Mouse (Mus musculus) large intestine, adult 2 months (tissue): ENCODE results near the gene Hoxa7. TPM values are rescaled to one million over a fixed set of nuclear protein-coding genes. Genes with fewer than 3 reads are reported as not detected.

ENCODE experiments used
- DNase-seq: peaks from one replicate; pipeline ENCODE4 v3.0.0-alpha.2; 2012; ENCODE audit warnings: low read depth, low spot score
- WGBS: fragments of 180-500 bp; shearing (Covaris S2); methylation state at CpG from one replicate; pipeline ENCODE4 v1.1.7; 2018; 5-methylcytosine and 5-hydroxymethylcytosine counted together
- polyA plus RNA-seq: library from polyadenylated mRNA; depleted of rRNA; stranded (reverse); fragments of >200 nt; gene quantifications from 2 replicates; pipeline ENCODE4 v1.2.3, GENCODE M21; 2012

Hoxa7 gene
- polyA plus RNA-seq, 1 experiment: 3.8 TPM

- 2% methylated on average over 60 of the region's 60 CpGs for WGBS
Observed at GRCm38 (mm10) chr6:52216691-52217458, 4.8 kb downstream of the Hoxa7 start.

GRCm38 (mm10) chr6:52215771-52216535, 5.7 kb downstream of the Hoxa7 start:
- no peak for DNase-seq
- 26% methylated on average over 30 of the region's 30 CpGs for WGBS

More at GRCm38 (mm10) chr6:52216691-52217458, 4.8 kb downstream of the Hoxa7 start:
- no peak for DNase-seq

- WGBS: 48% methylated on average over 3 of the region's 3 CpGs
- DNase-seq: no peak
Observed at GRCm38 (mm10) chr6:52215070-52215469, 6.6 kb downstream of the Hoxa7 start.

GRCm38 (mm10) chr6:52214271-52214670, 7.4 kb downstream of the Hoxa7 start:
- no peak for DNase-seq
- WGBS: 49% methylated on average over 5 of the region's 5 CpGs

GRCm38 (mm10) chr6:52213119-52213986, 8.3 kb downstream of the Hoxa7 start, which contains the start of the genes Hoxa3 and Gm28308:
TSS of gene Hoxa3 (minus strand) at chr6:52213336.
TSS of gene Gm28308 (minus strand) at chr6:52213339.
- DNase-seq: no peak
- 22% methylated on average over 38 of the region's 38 CpGs for WGBS

GRCm38 (mm10) chr6:52212556-52213118, 9.0 kb downstream of the Hoxa7 start:
- WGBS: 20% methylated on average over 22 of the region's 22 CpGs

GRCm38 (mm10) chr6:52211961-52212360, 9.7 kb downstream of the Hoxa7 start:
- DNase-seq: no peak

More at GRCm38 (mm10) chr6:52212556-52213118, 9.0 kb downstream of the Hoxa7 start:
- DNase-seq: no peak

GRCm38 (mm10) chr6:52211170-52211935, 10.3 kb downstream of the Hoxa7 start:
- no peak for DNase-seq
- WGBS: 3% methylated on average over 37 of the region's 37 CpGs

More at GRCm38 (mm10) chr6:52211961-52212360, 9.7 kb downstream of the Hoxa7 start:
- 7% methylated on average over 13 of the region's 13 CpGs for WGBS

GRCm38 (mm10) chr6:52209685-52210046, 12.0 kb downstream of the Hoxa7 start:
- no peak for DNase-seq
- WGBS: 44% methylated on average over 12 of the region's 12 CpGs

GRCm38 (mm10) chr6:52208868-52209684, 12.6 kb downstream of the Hoxa7 start:
- WGBS: 27% methylated on average over 18 of the region's 18 CpGs
- DNase-seq: no peak

GRCm38 (mm10) chr6:52208072-52208867, 13.4 kb downstream of the Hoxa7 start, which contains the start of gene Hoxa6:
TSS of gene Hoxa6 (minus strand) at chr6:52208722.
- WGBS: 11% methylated on average over 47 of the region's 47 CpGs
- DNase-seq: no peak

GRCm38 (mm10) chr6:52207684-52207976, 14.0 kb downstream of the Hoxa7 start:
- DNase-seq: no peak

GRCm38 (mm10) chr6:52206882-52207683, 14.6 kb downstream of the Hoxa7 start:
- 48% methylated on average over 4 of the region's 4 CpGs for WGBS

GRCm38 (mm10) chr6:52205638-52206621, 15.7 kb downstream of the Hoxa7 start:
- 48% methylated on average over 55 of the region's 55 CpGs for WGBS
- DNase-seq: no peak

More at GRCm38 (mm10) chr6:52206882-52207683, 14.6 kb downstream of the Hoxa7 start:
- no peak for DNase-seq

- no peak for DNase-seq
- 51% methylated on average over 14 of the region's 14 CpGs for WGBS
Observed at GRCm38 (mm10) chr6:52205221-52205620, 16.4 kb downstream of the Hoxa7 start.
